Mouse (Mus musculus): ENCODE data around the gene Adk. TPM values are rescaled to one million over a fixed set of nuclear protein-coding genes. Genes with fewer than 3 reads are reported as not detected.

Gene Adk
- total and polyA plus RNA-seq, 2 experiments from 2014 or later = 126 to 246 TPM

DNA sequence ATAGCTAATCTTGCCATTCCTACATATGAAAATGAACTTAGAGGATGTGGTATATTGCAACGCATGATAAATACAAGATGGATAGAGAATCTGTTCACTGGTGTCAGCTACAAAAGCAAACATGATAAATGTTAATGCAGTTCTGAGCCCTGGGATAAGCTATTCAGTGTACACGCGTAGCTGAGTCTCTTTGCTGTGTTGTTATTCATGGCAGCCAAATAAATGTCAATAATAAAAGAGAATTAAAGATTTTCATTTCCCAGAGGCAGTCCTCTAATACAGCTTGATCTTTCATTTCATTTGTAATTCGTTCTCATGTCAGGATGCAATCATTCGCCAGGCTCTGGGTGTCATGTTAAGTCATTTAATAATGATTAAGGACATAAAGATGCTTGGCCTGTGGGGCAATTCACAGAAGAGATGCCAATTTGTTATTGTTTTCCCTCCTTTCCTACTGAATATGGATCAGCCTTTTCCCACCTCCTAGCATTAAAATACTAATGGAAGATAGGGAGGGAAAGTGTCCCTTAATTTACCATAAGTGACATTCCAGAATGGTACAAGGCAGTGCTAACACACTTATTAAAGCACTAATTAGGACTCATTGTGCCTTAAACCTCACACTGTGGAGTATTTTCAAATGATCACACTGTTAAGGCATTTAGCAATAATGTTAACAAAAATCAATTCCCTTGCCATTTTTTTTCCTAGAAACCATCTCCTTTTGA lies 331.5 kb downstream of the Adk start:
- ATAC-seq (ENCODE audit: insufficient read depth, low read depth) = no peak
- Histone ChIP-seq H3K9ac (replicated peaks; ENCODE audit: low read depth, low read length) (no peak overlapping the region), H3K4me2 (ENCODE audit: low read depth, low read length) (no peak overlapping the region), H3K36me3 (replicated peaks; ENCODE audit: control insufficient read depth, insufficient read depth, low read length) (peaks cover 7% of the 10 kb centered on the region; the same call in 1 of the 2 replicates), H3K9me3 (replicated peaks; ENCODE audit: control insufficient read depth, low read length) (no peaks in the 10 kb centered on the region), H3K27me3 (ENCODE audit: control insufficient read depth, insufficient read depth, low read length) (no peaks in the 10 kb centered on the region), H3K27ac (ENCODE audit: low read depth) (no peak overlapping the region), H3K4me3 (ENCODE audit: low read depth, low read length) (no peak overlapping the region), H3K4me1 (ENCODE audit: control insufficient read depth, insufficient read depth) (no peaks in the 10 kb centered on the region)
- TF ChIP-seq EP300 (IDR thresholded peaks at IDR 0.05; ENCODE audit: low read depth) (no peak), CTCF (IDR thresholded peaks at IDR 0.05; ENCODE audit: low read depth) (no peak)
- WGBS = 90% methylated on average over 5 of the region's 5 CpGs
- DNase-seq (ENCODE audit: low spot score) = no peak

- no peak overlapping the region for H3K4me2 ChIP-seq (ENCODE audit: low read depth, low read length)
- no peak overlapping the region for H3K9ac ChIP-seq (replicated peaks; ENCODE audit: low read depth, low read length)
- WGBS = 98% methylated on average over 7 of the region's 7 CpGs
- ATAC-seq (ENCODE audit: insufficient read depth, low read depth) (no peak), DNase-seq (ENCODE audit: low spot score) (no peak)
- TF ChIP-seq EP300 (IDR thresholded peaks at IDR 0.05; ENCODE audit: low read depth) (no peak), CTCF (IDR thresholded peaks at IDR 0.05; ENCODE audit: low read depth) (no peak)
- H3K4me3 ChIP-seq (ENCODE audit: low read depth, low read length) = no peak overlapping the region
- H3K27ac ChIP-seq (ENCODE audit: low read depth) = no peak overlapping the region
- peaks cover 6% of the 10 kb centered on the region; the same call in 1 of the 2 replicates for H3K4me1 ChIP-seq (ENCODE audit: control insufficient read depth, insufficient read depth)
- no peaks in the 10 kb centered on the region for H3K36me3 ChIP-seq (replicated peaks; ENCODE audit: control insufficient read depth, insufficient read depth, low read length)
- H3K27me3 ChIP-seq (ENCODE audit: control insufficient read depth, insufficient read depth, low read length) = no peaks in the 10 kb centered on the region
- H3K9me3 ChIP-seq (replicated peaks; ENCODE audit: control insufficient read depth, low read length) = peaks cover 4% of the 10 kb centered on the region; the same call in 1 of the 2 replicates
Measured at GRCm38 (mm10) chr14:21399506-21399905, 347.1 kb downstream of the Adk start.

DNA sequence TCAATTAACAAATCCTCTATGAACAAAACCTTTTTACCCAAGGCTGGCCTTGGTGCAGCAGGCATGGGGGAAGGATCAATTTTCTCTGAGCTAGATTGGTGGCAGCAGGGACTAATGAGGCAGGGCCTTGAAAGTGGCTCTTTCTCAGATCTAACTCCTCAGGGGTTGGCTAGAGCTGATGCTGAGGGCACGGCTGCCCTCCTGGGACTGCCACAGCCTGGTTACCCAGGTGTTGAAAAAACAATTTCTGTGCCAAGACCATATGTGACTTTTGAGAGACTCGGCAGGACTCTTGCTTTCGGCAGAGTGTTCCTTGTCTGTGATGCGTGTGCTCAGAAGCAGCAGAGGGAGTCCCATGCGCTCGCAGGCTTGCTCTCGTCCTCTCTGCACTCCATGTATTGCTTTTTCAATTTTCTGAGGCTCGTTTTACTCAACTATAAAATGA lies 349.8 kb downstream of the Adk start:
- no peaks in the 10 kb centered on the region for H3K36me3 ChIP-seq (replicated peaks; ENCODE audit: control insufficient read depth, insufficient read depth, low read length)
- no peak for TF ChIP-seq CTCF (IDR thresholded peaks at IDR 0.05; ENCODE audit: low read depth)
- TF ChIP-seq EP300 (IDR thresholded peaks at IDR 0.05; ENCODE audit: low read depth) = no peak
- H3K27ac ChIP-seq (ENCODE audit: low read depth) = no peak overlapping the region
- H3K27me3 ChIP-seq (ENCODE audit: control insufficient read depth, insufficient read depth, low read length) = no peaks in the 10 kb centered on the region
- DNase-seq (ENCODE audit: low spot score) (no peak), ATAC-seq (ENCODE audit: insufficient read depth, low read depth) (no peak)
- peaks cover 6% of the 10 kb centered on the region; the same call in 1 of the 2 replicates for H3K4me1 ChIP-seq (ENCODE audit: control insufficient read depth, insufficient read depth)
- H3K9me3 ChIP-seq (replicated peaks; ENCODE audit: control insufficient read depth, low read length) = peaks cover 4% of the 10 kb centered on the region; the same call in 1 of the 2 replicates
- H3K9ac ChIP-seq (replicated peaks; ENCODE audit: low read depth, low read length) = no peak overlapping the region
- no peak overlapping the region for H3K4me3 ChIP-seq (ENCODE audit: low read depth, low read length)
- H3K4me2 ChIP-seq (ENCODE audit: low read depth, low read length) = no peak overlapping the region
- 66% methylated on average over 8 of the region's 8 CpGs for WGBS

- Histone ChIP-seq H3K36me3 (replicated peaks; ENCODE audit: control insufficient read depth, insufficient read depth, low read length) (no peaks in the 10 kb centered on the region), H3K4me2 (ENCODE audit: low read depth, low read length) (no peak overlapping the region), H3K27me3 (ENCODE audit: control insufficient read depth, insufficient read depth, low read length) (no peaks in the 10 kb centered on the region), H3K4me3 (ENCODE audit: low read depth, low read length) (no peak overlapping the region), H3K27ac (ENCODE audit: low read depth) (no peak overlapping the region), H3K4me1 (ENCODE audit: control insufficient read depth, insufficient read depth) (peaks cover 6% of the 10 kb centered on the region; the same call in 1 of the 2 replicates), H3K9ac (replicated peaks; ENCODE audit: low read depth, low read length) (no peak overlapping the region), H3K9me3 (replicated peaks; ENCODE audit: control insufficient read depth, low read length) (peaks cover 4% of the 10 kb centered on the region; the same call in 1 of the 2 replicates)
- ATAC-seq (ENCODE audit: insufficient read depth, low read depth) (no peak), DNase-seq (ENCODE audit: low spot score) (peak; percentile 17)
- WGBS = 60% methylated on average over 8 of the region's 8 CpGs
- no peak for TF ChIP-seq EP300 (IDR thresholded peaks at IDR 0.05; ENCODE audit: low read depth)
- no peak for TF ChIP-seq CTCF (IDR thresholded peaks at IDR 0.05; ENCODE audit: low read depth)
Measured at GRCm38 (mm10) chr14:21402621-21403405, 350.4 kb downstream of the Adk start.

DNA sequence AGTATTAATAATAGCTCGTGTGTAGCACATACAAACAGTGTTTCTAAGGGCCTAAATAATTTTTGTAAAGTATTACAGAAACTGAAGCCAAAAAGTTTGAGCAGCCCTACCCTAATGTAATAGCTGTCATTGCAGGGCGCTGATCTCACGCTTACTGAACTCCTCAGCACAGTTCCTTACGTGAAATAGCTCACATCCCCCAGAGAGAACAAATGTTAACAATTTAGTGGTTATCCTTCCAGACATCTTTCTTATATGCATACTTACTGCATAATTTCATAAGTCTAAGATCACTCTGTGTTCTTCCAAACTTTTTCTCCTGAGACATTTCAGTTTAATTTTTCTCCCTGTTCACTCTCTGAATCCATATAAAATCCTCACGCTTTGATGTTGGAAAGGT lies 354.6 kb downstream of the Adk start:
- TF ChIP-seq EP300 (IDR thresholded peaks at IDR 0.05; ENCODE audit: low read depth) (no peak), CTCF (IDR thresholded peaks at IDR 0.05; ENCODE audit: low read depth) (no peak)
- 90% methylated on average over 5 of the region's 5 CpGs for WGBS
- Histone ChIP-seq H3K4me1 (ENCODE audit: control insufficient read depth, insufficient read depth) (peaks cover 6% of the 10 kb centered on the region; the same call in 1 of the 2 replicates), H3K4me3 (ENCODE audit: low read depth, low read length) (no peak overlapping the region), H3K27me3 (ENCODE audit: control insufficient read depth, insufficient read depth, low read length) (no peaks in the 10 kb centered on the region), H3K27ac (ENCODE audit: low read depth) (no peak overlapping the region), H3K36me3 (replicated peaks; ENCODE audit: control insufficient read depth, insufficient read depth, low read length) (no peaks in the 10 kb centered on the region), H3K9ac (replicated peaks; ENCODE audit: low read depth, low read length) (no peak overlapping the region), H3K4me2 (ENCODE audit: low read depth, low read length) (no peak overlapping the region), H3K9me3 (replicated peaks; ENCODE audit: control insufficient read depth, low read length) (no peaks in the 10 kb centered on the region)
- no peak for DNase-seq (ENCODE audit: low spot score)
- no peak for ATAC-seq (ENCODE audit: insufficient read depth, low read depth)

Measured in heart, postnatal 0 days (tissue).